Mouse (Mus musculus): ENCODE measurements at regions not wholly inside any gene's neighbourhood (a gene's known extent, or its start where the extent isn't known, plus 50 kb on each side); places are given as distances from the start of the nearest gene placed in this dataset.

DNA sequence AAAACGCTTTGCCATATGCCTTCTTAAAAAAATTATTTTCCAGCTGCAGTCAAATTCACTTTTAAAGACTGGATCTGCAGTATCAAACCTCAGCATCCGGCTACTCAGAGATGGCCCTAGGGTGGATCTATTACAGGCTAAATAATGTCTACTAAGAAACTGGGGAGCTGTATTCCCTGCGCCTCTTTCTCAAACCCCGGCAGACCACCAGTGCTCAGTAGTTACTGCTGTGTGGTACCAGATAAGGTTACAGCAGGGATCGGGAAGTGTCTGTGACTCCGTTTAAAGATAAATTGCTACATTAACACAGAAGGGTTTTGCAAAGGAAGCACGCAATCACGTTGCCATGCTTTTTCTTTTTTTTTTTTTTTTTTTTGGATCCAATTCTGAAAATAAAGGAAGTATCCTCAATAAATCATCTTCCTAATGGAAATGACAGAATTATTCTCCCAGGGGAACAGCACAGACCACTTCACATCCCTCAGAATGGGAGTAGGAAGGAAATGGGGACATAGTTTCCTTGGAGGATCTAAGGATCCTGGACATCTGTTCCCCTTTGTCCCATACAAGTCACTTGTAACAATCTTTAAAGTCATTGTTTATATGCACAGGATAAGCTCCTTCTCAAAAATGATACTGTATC, 304.1 kb upstream of the N6amt1 start:
- no peaks in the 10 kb centered on the region for H3K36me3 ChIP-seq (ENCODE audit: insufficient read depth, low read length)
- no peak for ATAC-seq (ENCODE audit: low FRiP score)
- no peaks in the 10 kb centered on the region for H3K9me3 ChIP-seq (ENCODE audit: low read length)
- H3K4me3 ChIP-seq (ENCODE audit: low read depth, low read length), result no peak overlapping the region
- TF ChIP-seq CTCF (IDR thresholded peaks at IDR 0.05), result no peak
- no peak overlapping the region for H3K9ac ChIP-seq (replicated peaks; ENCODE audit: low read length, poor library complexity, severe bottlenecking)
- no peak overlapping the region for H3K27ac ChIP-seq (ENCODE audit: low read depth, low read length)
- 78% methylated on average over 8 of the region's 8 CpGs for WGBS
- H3K4me1 ChIP-seq (ENCODE audit: insufficient read depth, low read length), result no peaks in the 10 kb centered on the region
- DNase-seq (ENCODE audit: low spot score), result no peak
- no peak overlapping the region for H3K4me2 ChIP-seq (ENCODE audit: low read depth, low read length, poor library complexity, severe bottlenecking)
- H3K27me3 ChIP-seq (ENCODE audit: insufficient read depth, low read length), result no peaks in the 10 kb centered on the region

DNA sequence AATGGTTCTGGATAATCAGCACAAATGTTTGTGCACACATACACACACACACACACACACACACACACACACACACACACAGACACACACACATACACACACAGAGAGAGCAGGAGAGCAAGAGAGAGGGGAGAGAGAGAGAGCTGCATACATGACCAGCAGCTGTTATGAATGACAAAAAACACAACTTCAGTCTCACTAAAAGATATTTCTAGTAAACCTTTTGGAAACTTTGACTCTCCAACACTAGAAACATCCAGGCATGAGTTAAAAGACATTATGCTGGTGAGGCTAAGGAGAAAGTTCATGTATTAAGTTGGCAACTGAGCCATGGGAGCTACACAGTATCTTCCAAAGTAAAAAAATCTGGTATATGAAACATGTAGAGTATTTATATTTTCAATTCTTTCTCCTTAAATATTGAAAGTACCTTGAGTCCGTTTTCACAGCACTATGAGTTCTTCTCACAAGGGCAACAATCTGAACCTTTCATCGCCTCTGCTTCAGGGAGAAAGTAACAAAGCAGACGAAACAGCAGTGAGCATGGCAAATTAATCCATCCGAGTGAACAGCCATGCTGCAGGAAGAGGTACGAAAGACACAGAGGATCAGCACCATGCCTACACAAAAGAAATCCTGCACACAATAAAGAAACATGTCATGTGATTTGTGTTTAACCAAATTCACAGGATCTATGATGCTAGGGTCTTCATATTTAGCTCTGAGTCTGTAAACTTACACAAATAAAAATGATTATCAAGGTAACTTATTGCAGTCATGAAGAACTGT, 309.0 kb upstream of the N6amt1 start:
- no peak overlapping the region for H3K27ac ChIP-seq (ENCODE audit: low read depth, low read length)
- no peak for TF ChIP-seq CTCF (IDR thresholded peaks at IDR 0.05)
- WGBS, result 23% methylated on average over 5 of the region's 5 CpGs

DNA sequence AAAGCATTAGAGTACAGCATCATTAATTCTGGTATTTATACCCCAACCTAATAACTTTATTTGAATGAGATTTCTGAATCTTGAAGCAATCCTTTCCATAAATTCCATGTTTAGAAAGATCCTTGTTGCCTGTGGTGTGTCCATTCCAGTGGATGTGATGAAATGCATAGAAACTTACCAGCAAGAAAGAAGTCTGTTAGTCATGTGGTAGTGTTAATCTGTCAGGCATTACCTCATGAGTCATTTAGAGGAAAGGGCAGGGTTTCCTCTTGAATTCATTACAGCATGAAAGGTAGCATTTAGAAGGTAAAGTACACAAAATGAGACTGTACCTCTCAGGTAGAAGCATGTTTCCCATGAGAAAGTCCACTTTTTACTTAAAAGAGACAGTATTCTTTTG, 310.3 kb upstream of the N6amt1 start:
- Histone ChIP-seq H3K9ac (replicated peaks; ENCODE audit: low read length, poor library complexity, severe bottlenecking) (no peak overlapping the region), H3K27ac (ENCODE audit: low read depth, low read length) (no peak overlapping the region), H3K4me2 (ENCODE audit: low read depth, low read length, poor library complexity, severe bottlenecking) (no peak overlapping the region), H3K36me3 (ENCODE audit: insufficient read depth, low read length) (no peaks in the 10 kb centered on the region), H3K9me3 (ENCODE audit: low read length) (no peaks in the 10 kb centered on the region), H3K27me3 (ENCODE audit: insufficient read depth, low read length) (no peaks in the 10 kb centered on the region), H3K4me3 (ENCODE audit: low read depth, low read length) (no peak overlapping the region), H3K4me1 (ENCODE audit: insufficient read depth, low read length) (no peaks in the 10 kb centered on the region)
- no peak for TF ChIP-seq CTCF (IDR thresholded peaks at IDR 0.05)
- no peak for DNase-seq (ENCODE audit: low spot score)
- ATAC-seq (ENCODE audit: low FRiP score), result no peak

More for the DNA sequence above, 309.0 kb upstream of the N6amt1 start:
- Histone ChIP-seq H3K27me3 (ENCODE audit: insufficient read depth, low read length) (no peaks in the 10 kb centered on the region), H3K9ac (replicated peaks; ENCODE audit: low read length, poor library complexity, severe bottlenecking) (no peak overlapping the region), H3K9me3 (ENCODE audit: low read length) (no peaks in the 10 kb centered on the region), H3K36me3 (ENCODE audit: insufficient read depth, low read length) (no peaks in the 10 kb centered on the region), H3K4me1 (ENCODE audit: insufficient read depth, low read length) (no peaks in the 10 kb centered on the region), H3K4me2 (ENCODE audit: low read depth, low read length, poor library complexity, severe bottlenecking) (no peak overlapping the region), H3K4me3 (ENCODE audit: low read depth, low read length) (no peak overlapping the region)
- ATAC-seq (ENCODE audit: low FRiP score) (no peak), DNase-seq (ENCODE audit: low spot score) (no peak)

DNA sequence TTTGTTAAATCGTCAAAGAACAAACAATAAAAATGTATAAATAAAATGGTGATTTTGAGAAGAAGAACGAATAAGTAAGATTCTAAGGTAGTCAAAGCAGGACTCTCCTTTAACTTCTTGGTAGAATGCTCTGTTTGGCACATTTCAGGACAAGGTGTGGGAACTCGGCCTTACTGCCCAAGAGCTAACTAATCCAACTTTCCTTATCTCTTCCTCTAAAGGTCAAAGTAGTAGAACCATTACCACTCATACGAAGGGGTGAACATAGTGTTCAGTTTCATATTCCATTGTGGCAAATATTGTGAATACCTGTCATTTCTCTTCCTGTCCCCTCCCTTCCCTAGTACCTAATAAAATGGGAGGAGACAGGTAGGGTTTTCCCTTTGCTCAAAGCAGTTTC, 313.6 kb upstream of the N6amt1 start:
- H3K27me3 ChIP-seq (ENCODE audit: insufficient read depth, low read length), result no peaks in the 10 kb centered on the region
- DNase-seq (ENCODE audit: low spot score), result no peak
- 90% methylated on average over 4 of the region's 4 CpGs for WGBS
- TF ChIP-seq CTCF (IDR thresholded peaks at IDR 0.05), result no peak
- H3K36me3 ChIP-seq (ENCODE audit: insufficient read depth, low read length), result no peaks in the 10 kb centered on the region
- no peak for ATAC-seq (ENCODE audit: low FRiP score)
- no peak overlapping the region for H3K9ac ChIP-seq (replicated peaks; ENCODE audit: low read length, poor library complexity, severe bottlenecking)
- no peak overlapping the region for H3K27ac ChIP-seq (ENCODE audit: low read depth, low read length)
- no peak overlapping the region for H3K4me3 ChIP-seq (ENCODE audit: low read depth, low read length)
- H3K4me2 ChIP-seq (ENCODE audit: low read depth, low read length, poor library complexity, severe bottlenecking), result no peak overlapping the region
- no peaks in the 10 kb centered on the region for H3K9me3 ChIP-seq (ENCODE audit: low read length)
- no peaks in the 10 kb centered on the region for H3K4me1 ChIP-seq (ENCODE audit: insufficient read depth, low read length)

DNA sequence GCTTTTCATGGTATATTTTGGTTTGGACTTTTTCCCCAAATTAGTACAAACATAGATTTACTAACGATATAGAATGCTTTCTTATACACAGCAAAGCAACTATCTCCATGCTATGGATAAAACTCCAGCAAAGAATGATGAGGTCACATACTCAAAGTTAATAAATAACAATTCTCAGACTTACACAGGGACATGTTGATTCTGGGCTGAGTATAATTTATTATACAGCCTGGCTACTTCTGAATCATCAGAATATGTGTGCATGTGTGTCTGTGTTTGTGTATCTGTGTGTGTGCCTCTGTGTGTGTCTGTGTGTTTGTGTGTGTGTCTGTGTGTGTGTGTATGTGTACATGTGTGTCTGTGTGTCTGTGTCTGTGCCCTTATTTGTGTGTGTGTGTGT, 314.1 kb upstream of the N6amt1 start:
- Histone ChIP-seq H3K9me3 (ENCODE audit: low read length) (no peaks in the 10 kb centered on the region), H3K4me1 (ENCODE audit: insufficient read depth, low read length) (no peaks in the 10 kb centered on the region), H3K27me3 (ENCODE audit: insufficient read depth, low read length) (no peaks in the 10 kb centered on the region), H3K4me2 (ENCODE audit: low read depth, low read length, poor library complexity, severe bottlenecking) (no peak overlapping the region), H3K4me3 (ENCODE audit: low read depth, low read length) (no peak overlapping the region), H3K36me3 (ENCODE audit: insufficient read depth, low read length) (no peaks in the 10 kb centered on the region), H3K9ac (replicated peaks; ENCODE audit: low read length, poor library complexity, severe bottlenecking) (no peak overlapping the region), H3K27ac (ENCODE audit: low read depth, low read length) (no peak overlapping the region)
- WGBS, result 86% methylated on average over 1 of the region's 1 CpGs
- DNase-seq (ENCODE audit: low spot score), result no peak
- no peak for ATAC-seq (ENCODE audit: low FRiP score)
- no peak for TF ChIP-seq CTCF (IDR thresholded peaks at IDR 0.05)

DNA sequence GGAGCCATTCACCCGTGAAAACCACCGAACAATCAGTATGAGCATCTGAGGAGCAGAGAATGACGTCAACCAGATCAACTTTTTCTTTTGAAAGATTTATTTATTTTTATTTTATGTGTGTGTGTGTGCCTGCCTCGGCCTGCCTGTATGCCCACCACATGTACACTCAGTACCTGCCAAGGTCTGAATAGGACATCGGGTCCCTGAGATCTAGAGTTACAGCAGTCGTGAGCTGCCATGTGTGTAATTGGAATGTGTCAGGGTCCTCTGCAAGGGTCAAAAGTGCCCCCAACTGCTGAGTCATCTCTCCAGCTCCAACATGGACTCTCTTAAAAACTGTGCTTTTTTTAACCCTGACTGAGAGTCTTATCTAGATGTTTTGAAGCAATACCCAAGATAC, 316.9 kb upstream of the N6amt1 start:
- no peak overlapping the region for H3K4me2 ChIP-seq (ENCODE audit: low read depth, low read length, poor library complexity, severe bottlenecking)
- H3K27me3 ChIP-seq (ENCODE audit: insufficient read depth, low read length), result no peaks in the 10 kb centered on the region
- no peaks in the 10 kb centered on the region for H3K36me3 ChIP-seq (ENCODE audit: insufficient read depth, low read length)
- H3K4me3 ChIP-seq (ENCODE audit: low read depth, low read length), result no peak overlapping the region
- DNase-seq (ENCODE audit: low spot score), result no peak
- no peak overlapping the region for H3K9ac ChIP-seq (replicated peaks; ENCODE audit: low read length, poor library complexity, severe bottlenecking)
- 82% methylated on average over 6 of the region's 6 CpGs for WGBS
- ATAC-seq (ENCODE audit: low FRiP score), result no peak
- H3K4me1 ChIP-seq (ENCODE audit: insufficient read depth, low read length), result no peaks in the 10 kb centered on the region
- no peaks in the 10 kb centered on the region for H3K9me3 ChIP-seq (ENCODE audit: low read length)
- TF ChIP-seq CTCF (IDR thresholded peaks at IDR 0.05), result no peak
- H3K27ac ChIP-seq (ENCODE audit: low read depth, low read length), result no peak overlapping the region

Measured in midbrain, postnatal 0 days (tissue).